Mouse (Mus musculus) lung, embryonic 14.5 days (tissue): ENCODE measurements at regions not wholly inside any gene's neighbourhood (a gene's known extent, or its start where the extent isn't known, plus 50 kb on each side); places are given as distances from the start of the nearest gene placed in this dataset.
A peak's percentile ranks its signal among the peaks of the same experiment; 100 is the strongest.

ENCODE experiments used
- ATAC-seq: fragments of 200-750 bp; cut with Nextera tagmentation; 2 replicates; pipeline ENCODE4 v1.8.0; 2017; ENCODE audit warnings: mild to moderate bottlenecking, moderate TSS enrichment, moderate library complexity; ENCODE audit not compliant: insufficient read depth
- DNase-seq: peaks from one replicate; pipeline ENCODE4 v3.0.0-alpha.2; 2015
- H3K27ac ChIP-seq: fragments of 300-500 bp; sonication (generic); 2 replicates; pipeline ENCODE4 v1.5.1; 2014; ENCODE audit warnings: low read depth, mild to moderate bottlenecking, moderate library complexity
- H3K27me3 ChIP-seq: fragments of 300-500 bp; sonication (generic); 2 replicates; pipeline ENCODE4 v1.6.1; 2014; ENCODE audit warnings: low read length, control low read depth; ENCODE audit not compliant: insufficient read depth
- H3K36me3 ChIP-seq: fragments of 300-500 bp; sonication (generic); 2 replicates; pipeline ENCODE4 v1.6.1; 2014; ENCODE audit warnings: control low read depth; ENCODE audit not compliant: insufficient read depth
- H3K4me1 ChIP-seq: fragments of 300-500 bp; sonication (generic); 2 replicates; pipeline ENCODE4 v1.6.1; 2014; ENCODE audit warnings: antibody characterized with exemption, control low read depth; ENCODE audit not compliant: insufficient read depth
- H3K4me2 ChIP-seq: fragments of 300-500 bp; sonication (generic); 2 replicates; pipeline ENCODE4 v1.6.1; 2014; ENCODE audit warnings: mild to moderate bottlenecking
- H3K4me3 ChIP-seq: fragments of 300-500 bp; sonication (generic); 2 replicates; pipeline ENCODE4 v1.5.1; 2014; ENCODE audit warnings: low read depth, low read length
- H3K9ac ChIP-seq: fragments of 300-500 bp; sonication (generic); 2 replicates; pipeline ENCODE4 v1.6.1; 2014
- H3K9me3 ChIP-seq: fragments of 300-500 bp; sonication (generic); 2 replicates; pipeline ENCODE4 v1.6.1; 2016; ENCODE audit warnings: low read depth, low read length, control low read depth
- CTCF ChIP-seq: IDR thresholded peaks from 2 replicates; pipeline ENCODE4 v1.5.1; 2016; ENCODE audit warnings: antibody characterized with exemption, low read depth
- WGBS: fragments of 180-500 bp; shearing (Covaris S2); extraction: QIAGEN DNeasy Blood & Tissue Kit; methylation state at CpG from one replicate; pipeline ENCODE4 v1.1.7; 2014; 5-methylcytosine and 5-hydroxymethylcytosine counted together

DNA sequence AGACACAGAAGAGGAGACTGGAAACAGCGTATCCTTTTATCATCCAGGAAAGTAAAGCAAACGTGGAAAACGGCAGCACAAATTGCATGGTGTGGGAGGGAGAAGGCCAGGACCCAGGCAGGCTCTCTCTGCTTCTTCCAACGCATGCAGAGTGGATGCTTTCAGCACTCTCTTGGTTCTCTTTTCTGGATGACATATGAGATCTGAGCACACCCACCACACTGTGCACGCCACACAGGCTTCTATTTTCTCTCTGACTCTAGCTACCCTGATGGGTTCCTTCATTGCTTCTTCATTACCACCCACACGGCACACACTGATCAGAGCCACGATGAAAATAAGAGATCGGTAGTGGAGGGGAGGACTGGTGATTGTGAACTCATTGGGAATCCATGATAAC, 97.3 kb downstream of the Cavin4 start:
- no peak for TF ChIP-seq CTCF
- Histone ChIP-seq H3K27ac (no peak overlapping the region), H3K9me3 (no peaks in the 10 kb centered on the region), H3K4me1 (no peaks in the 10 kb centered on the region), H3K36me3 (no peaks in the 10 kb centered on the region), H3K27me3 (no peaks in the 10 kb centered on the region), H3K9ac (no peak overlapping the region), H3K4me2 (no peak overlapping the region), H3K4me3 (no peak overlapping the region)
- ATAC-seq = no peak
- WGBS = 63% methylated on average over 8 of the region's 8 CpGs
- DNase-seq = no peak

GRCm38 (mm10) chr4:48766458-48766857, 103.1 kb downstream of the Cavin4 start:
- H3K9me3 ChIP-seq = no peaks in the 10 kb centered on the region
- ATAC-seq (no peak), DNase-seq (no peak)
- no peaks in the 10 kb centered on the region for H3K4me1 ChIP-seq
- no peak overlapping the region for H3K27ac ChIP-seq
- H3K36me3 ChIP-seq = no peaks in the 10 kb centered on the region
- no peak overlapping the region for H3K4me3 ChIP-seq
- 83% methylated on average over 1 of the region's 1 CpGs for WGBS
- H3K9ac ChIP-seq = no peak overlapping the region
- H3K27me3 ChIP-seq = no peaks in the 10 kb centered on the region
- no peak overlapping the region for H3K4me2 ChIP-seq
- TF ChIP-seq CTCF = no peak

- no peak for TF ChIP-seq CTCF
- no peak for ATAC-seq
Observed at GRCm38 (mm10) chr4:48770403-48770953, 107.2 kb downstream of the Cavin4 start.

GRCm38 (mm10) chr4:48770954-48771665, 107.8 kb downstream of the Cavin4 start:
- H3K4me3 ChIP-seq = no peak overlapping the region
- ATAC-seq = peak; percentile 78; the same call in 1 of the 2 replicates

More at GRCm38 (mm10) chr4:48770403-48770953, 107.2 kb downstream of the Cavin4 start:
- DNase-seq = no peak
- no peak overlapping the region for H3K9ac ChIP-seq
- H3K9me3 ChIP-seq = no peaks in the 10 kb centered on the region
- no peaks in the 10 kb centered on the region for H3K27me3 ChIP-seq
- H3K4me1 ChIP-seq = no peaks in the 10 kb centered on the region
- 37% methylated on average over 3 of the region's 3 CpGs for WGBS
- no peaks in the 10 kb centered on the region for H3K36me3 ChIP-seq
- H3K4me2 ChIP-seq = no peak overlapping the region
- H3K27ac ChIP-seq = no peak overlapping the region
- no peak overlapping the region for H3K4me3 ChIP-seq

GRCm38 (mm10) chr4:48771836-48772235, 108.5 kb downstream of the Cavin4 start:
- no peak overlapping the region for H3K4me3 ChIP-seq
- no peak for TF ChIP-seq CTCF
- 53% methylated on average over 8 of the region's 8 CpGs for WGBS
- H3K9me3 ChIP-seq = no peaks in the 10 kb centered on the region
- no peak overlapping the region for H3K4me2 ChIP-seq
- DNase-seq (no peak), ATAC-seq (no peak)
- no peaks in the 10 kb centered on the region for H3K27me3 ChIP-seq
- no peak overlapping the region for H3K9ac ChIP-seq
- no peaks in the 10 kb centered on the region for H3K36me3 ChIP-seq
- no peaks in the 10 kb centered on the region for H3K4me1 ChIP-seq
- no peak overlapping the region for H3K27ac ChIP-seq

More at GRCm38 (mm10) chr4:48770954-48771665, 107.8 kb downstream of the Cavin4 start:
- peak; percentile 62 for TF ChIP-seq CTCF
- Histone ChIP-seq H3K4me2 (peak overlapping the region; percentile 36), H3K9me3 (no peaks in the 10 kb centered on the region), H3K4me1 (no peaks in the 10 kb centered on the region), H3K9ac (no peak overlapping the region), H3K27ac (no peak overlapping the region), H3K36me3 (no peaks in the 10 kb centered on the region), H3K27me3 (no peaks in the 10 kb centered on the region)
- WGBS = 26% methylated on average over 14 of the region's 14 CpGs
- DNase-seq = peak; percentile 77

- Histone ChIP-seq H3K27me3 (no peaks in the 10 kb centered on the region), H3K9me3 (no peaks in the 10 kb centered on the region), H3K4me3 (no peak overlapping the region), H3K27ac (no peak overlapping the region), H3K36me3 (no peaks in the 10 kb centered on the region), H3K4me1 (no peaks in the 10 kb centered on the region), H3K9ac (no peak overlapping the region), H3K4me2 (no peak overlapping the region)
- WGBS = 71% methylated on average over 12 of the region's 12 CpGs
- ATAC-seq (no peak), DNase-seq (peak; percentile 87)
- TF ChIP-seq CTCF = peak; percentile 85
Observed at GRCm38 (mm10) chr4:48779202-48779905, 116.0 kb downstream of the Cavin4 start.

DNA sequence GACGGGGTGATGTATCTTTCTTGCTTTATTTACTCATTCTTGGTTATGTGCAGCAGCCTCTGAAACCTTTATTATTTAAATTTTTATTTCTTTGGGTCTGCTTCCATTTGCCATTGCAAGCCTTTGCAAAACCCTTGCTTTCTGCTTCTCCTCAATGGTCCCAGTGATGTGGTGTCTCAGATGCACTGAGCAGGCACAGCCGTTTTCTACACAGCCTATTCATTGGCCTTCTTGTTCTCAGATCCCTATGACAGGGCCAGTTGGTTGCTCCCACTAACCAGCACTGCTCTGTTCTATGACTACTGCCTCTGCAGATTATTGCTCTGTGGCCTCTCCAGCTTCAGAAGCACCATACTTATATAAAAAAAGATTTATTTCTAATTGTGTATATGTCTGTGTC, 116.6 kb downstream of the Cavin4 start:
- TF ChIP-seq CTCF = no peak
- WGBS = 80% methylated on average over 2 of the region's 2 CpGs
- H3K4me2 ChIP-seq = no peak overlapping the region
- no peak overlapping the region for H3K9ac ChIP-seq
- H3K36me3 ChIP-seq = no peaks in the 10 kb centered on the region
- H3K27ac ChIP-seq = no peak overlapping the region
- H3K9me3 ChIP-seq = no peaks in the 10 kb centered on the region
- H3K27me3 ChIP-seq = no peaks in the 10 kb centered on the region
- ATAC-seq = no peak
- DNase-seq = no peak
- H3K4me1 ChIP-seq = no peaks in the 10 kb centered on the region
- no peak overlapping the region for H3K4me3 ChIP-seq
